Mouse (Mus musculus): ENCODE data around the gene Thy1. TPM values are rescaled to one million over a fixed set of nuclear protein-coding genes. Genes with fewer than 3 reads are reported as not detected.

Thy1 gene
- polyA plus RNA-seq, 1 experiment from 2014 or later = 13.0 TPM

- Histone ChIP-seq H3K4me2 (no peak overlapping the region), H3K27ac (replicated peaks) (no peak overlapping the region), H3K4me3 (replicated peaks) (no peak overlapping the region), H3K9me3 (replicated peaks) (no peaks in the 10 kb centered on the region), H3K9ac (replicated peaks) (no peak overlapping the region), H3K27me3 (replicated peaks) (peaks cover 4% of the 10 kb centered on the region; the same call in 1 of the 2 replicates), H3K36me3 (no peaks in the 10 kb centered on the region), H3K4me1 (peaks cover 31% of the 10 kb centered on the region)
- ATAC-seq (ENCODE audit: low FRiP score) = no peak
- WGBS = 37% methylated on average over 8 of the region's 8 CpGs
These were observed 27.7 kb downstream of the Thy1 start for GRCm38 (mm10) chr9:44070844-44071231.

GRCm38 (mm10) chr9:44071914-44072598 is 28.9 kb downstream of the Thy1 start:
- no peak overlapping the region for H3K9ac ChIP-seq (replicated peaks)
- 19% methylated on average over 11 of the region's 11 CpGs for WGBS
- no peak overlapping the region for H3K4me3 ChIP-seq (replicated peaks)
- peaks cover 32% of the 10 kb centered on the region for H3K4me1 ChIP-seq
- peaks cover 4% of the 10 kb centered on the region; the same call in 1 of the 2 replicates for H3K27me3 ChIP-seq (replicated peaks)
- no peaks in the 10 kb centered on the region for H3K36me3 ChIP-seq
- H3K4me2 ChIP-seq = peak overlapping the region; percentile 35
- peak; percentile 73 for ATAC-seq (ENCODE audit: low FRiP score)
- H3K27ac ChIP-seq (replicated peaks) = peak overlapping the region; percentile 81
- H3K9me3 ChIP-seq (replicated peaks) = no peaks in the 10 kb centered on the region

- Histone ChIP-seq H3K4me1 (peaks cover 32% of the 10 kb centered on the region), H3K27ac (replicated peaks) (peak overlapping the region; percentile 81), H3K4me3 (replicated peaks) (no peak overlapping the region), H3K36me3 (no peaks in the 10 kb centered on the region), H3K9ac (replicated peaks) (no peak overlapping the region), H3K27me3 (replicated peaks) (peaks cover 4% of the 10 kb centered on the region; the same call in 1 of the 2 replicates), H3K9me3 (replicated peaks) (no peaks in the 10 kb centered on the region), H3K4me2 (peak overlapping the region; percentile 35)
- ATAC-seq (ENCODE audit: low FRiP score) = peak; percentile 64
- 7% methylated on average over 4 of the region's 4 CpGs for WGBS
These were observed 29.4 kb downstream of the Thy1 start for GRCm38 (mm10) chr9:44072599-44072915.

GRCm38 (mm10) chr9:44073115-44073514 is 29.9 kb downstream of the Thy1 start:
- H3K27me3 ChIP-seq (replicated peaks) = peaks cover 4% of the 10 kb centered on the region; the same call in 1 of the 2 replicates
- H3K4me1 ChIP-seq = peaks cover 30% of the 10 kb centered on the region
- H3K36me3 ChIP-seq = no peaks in the 10 kb centered on the region
- H3K9ac ChIP-seq (replicated peaks) = no peak overlapping the region
- ATAC-seq (ENCODE audit: low FRiP score) = no peak
- no peaks in the 10 kb centered on the region for H3K9me3 ChIP-seq (replicated peaks)
- peak overlapping the region; percentile 35 for H3K4me2 ChIP-seq
- 30% methylated on average over 5 of the region's 5 CpGs for WGBS
- no peak overlapping the region for H3K4me3 ChIP-seq (replicated peaks)
- peak overlapping the region; percentile 81 for H3K27ac ChIP-seq (replicated peaks)

GRCm38 (mm10) chr9:44074395-44075275 is 31.5 kb downstream of the Thy1 start:
- Histone ChIP-seq H3K36me3 (no peaks in the 10 kb centered on the region), H3K4me1 (peaks cover 40% of the 10 kb centered on the region), H3K27ac (replicated peaks) (no peak overlapping the region), H3K9ac (replicated peaks) (no peak overlapping the region), H3K27me3 (replicated peaks) (peaks cover 4% of the 10 kb centered on the region; the same call in 1 of the 2 replicates), H3K4me3 (replicated peaks) (no peak overlapping the region), H3K4me2 (no peak overlapping the region), H3K9me3 (replicated peaks) (no peaks in the 10 kb centered on the region)
- WGBS = 60% methylated on average over 9 of the region's 9 CpGs
- ATAC-seq (ENCODE audit: low FRiP score) = no peak

GRCm38 (mm10) chr9:44075276-44075995 is 32.3 kb downstream of the Thy1 start:
- H3K4me2 ChIP-seq = no peak overlapping the region
- H3K4me1 ChIP-seq = peaks cover 42% of the 10 kb centered on the region
- no peaks in the 10 kb centered on the region for H3K36me3 ChIP-seq
- 0 out of 2 replicates have a peak, but pooled peaks cover 3% of the 10 kb centered on the region for H3K27me3 ChIP-seq (replicated peaks)
- no peak for ATAC-seq (ENCODE audit: low FRiP score)
- H3K9ac ChIP-seq (replicated peaks) = no peak overlapping the region
- no peaks in the 10 kb centered on the region for H3K9me3 ChIP-seq (replicated peaks)
- 73% methylated on average over 24 of the region's 24 CpGs for WGBS
- H3K4me3 ChIP-seq (replicated peaks) = no peak overlapping the region
- H3K27ac ChIP-seq (replicated peaks) = no peak overlapping the region

- Histone ChIP-seq H3K27me3 (replicated peaks) (0 out of 2 replicates have a peak, but pooled peaks cover 3% of the 10 kb centered on the region), H3K4me2 (no peak overlapping the region), H3K4me3 (replicated peaks) (no peak overlapping the region), H3K36me3 (no peaks in the 10 kb centered on the region), H3K9ac (replicated peaks) (no peak overlapping the region), H3K27ac (replicated peaks) (no peak overlapping the region), H3K4me1 (peaks cover 37% of the 10 kb centered on the region), H3K9me3 (replicated peaks) (no peaks in the 10 kb centered on the region)
- ATAC-seq (ENCODE audit: low FRiP score) = no peak
- WGBS = 69% methylated on average over 16 of the region's 16 CpGs
These were observed 33.0 kb downstream of the Thy1 start for GRCm38 (mm10) chr9:44075996-44076763.

- no peaks in the 10 kb centered on the region for H3K9me3 ChIP-seq (replicated peaks)
- no peak for ATAC-seq (ENCODE audit: low FRiP score)
- 14% methylated on average over 5 of the region's 5 CpGs for WGBS
- no peak overlapping the region for H3K4me2 ChIP-seq
- no peak overlapping the region for H3K4me3 ChIP-seq (replicated peaks)
- peaks cover 35% of the 10 kb centered on the region for H3K4me1 ChIP-seq
- no peaks in the 10 kb centered on the region for H3K36me3 ChIP-seq
- no peak overlapping the region for H3K9ac ChIP-seq (replicated peaks)
- H3K27ac ChIP-seq (replicated peaks) = no peak overlapping the region
- 0 out of 2 replicates have a peak, but pooled peaks cover 3% of the 10 kb centered on the region for H3K27me3 ChIP-seq (replicated peaks)
These were observed 33.6 kb downstream of the Thy1 start for GRCm38 (mm10) chr9:44076764-44077120.

GRCm38 (mm10) chr9:44077266-44077910 is 34.2 kb downstream of the Thy1 start:
- Histone ChIP-seq H3K4me3 (replicated peaks) (no peak overlapping the region), H3K27ac (replicated peaks) (no peak overlapping the region), H3K4me2 (no peak overlapping the region), H3K9me3 (replicated peaks) (no peaks in the 10 kb centered on the region), H3K4me1 (peaks cover 29% of the 10 kb centered on the region), H3K36me3 (no peaks in the 10 kb centered on the region), H3K27me3 (replicated peaks) (0 out of 2 replicates have a peak, but pooled peaks cover 3% of the 10 kb centered on the region), H3K9ac (replicated peaks) (no peak overlapping the region)
- 83% methylated on average over 11 of the region's 11 CpGs for WGBS
- no peak for ATAC-seq (ENCODE audit: low FRiP score)

- no peak overlapping the region for H3K9ac ChIP-seq (replicated peaks)
- H3K36me3 ChIP-seq = no peaks in the 10 kb centered on the region
- no peak for ATAC-seq (ENCODE audit: low FRiP score)
- H3K27ac ChIP-seq (replicated peaks) = no peak overlapping the region
- H3K4me3 ChIP-seq (replicated peaks) = no peak overlapping the region
- H3K9me3 ChIP-seq (replicated peaks) = no peaks in the 10 kb centered on the region
- peaks cover 5% of the 10 kb centered on the region for H3K27me3 ChIP-seq (replicated peaks)
- peaks cover 26% of the 10 kb centered on the region for H3K4me1 ChIP-seq
- no peak overlapping the region for H3K4me2 ChIP-seq
- WGBS = 86% methylated on average over 10 of the region's 10 CpGs
These were observed 35.1 kb downstream of the Thy1 start for GRCm38 (mm10) chr9:44078136-44078797.

Data from neural tube, embryonic 15.5 days (tissue).